Mouse (Mus musculus) liver, embryonic 14.5 days (tissue): Measurements from ENCODE around the gene Cox8b. TPM values are rescaled to one million over a fixed set of nuclear protein-coding genes. Genes with fewer than 3 reads are reported as not detected.

Source experiments
- ATAC-seq: fragments of 200-750 bp; cut with Nextera tagmentation; 2 replicates; pipeline ENCODE4 v1.8.0; 2017; ENCODE audit warnings: moderate number of reproducible peaks, mild to moderate bottlenecking, moderate library complexity; ENCODE audit not compliant: insufficient read depth
- DNase-seq, 3 experiments: peaks; one replicate each; pipeline ENCODE4 v3.0.0-alpha.2; 2012 to 2013; ENCODE audit warnings: low read depth in 3 of 3, low spot score in 3 of 3
- H3K27ac ChIP-seq: fragments of 300-500 bp; sonication (generic); 2 replicates; pipeline ENCODE4 v1.5.1; 2014; ENCODE audit warnings: moderate library complexity, mild to moderate bottlenecking, control low read depth, inconsistent platforms
- H3K27me3 ChIP-seq: fragments of 300-500 bp; sonication (generic); 2 replicates; pipeline ENCODE4 v1.6.1; 2014; ENCODE audit warnings: mild to moderate bottlenecking, low read length, moderate library complexity; ENCODE audit not compliant: control insufficient read depth, insufficient read depth
- H3K36me3 ChIP-seq: fragments of 300-500 bp; sonication (generic); replicated peaks from 2 replicates; pipeline ENCODE4 v1.6.1; 2014; ENCODE audit warnings: low read depth; ENCODE audit not compliant: control insufficient read depth, insufficient read depth
- H3K4me1 ChIP-seq, 2 experiments: fragments of 200-500 bp in 1 of 2; fragments of 300-500 bp in 1 of 2; sonication (generic) in 1 of 2; replicated peaks; 2 replicates each; pipeline ENCODE4 v1.6.1; 2012 to 2014; ENCODE audit warnings: antibody characterized with exemption in 1 of 2, inconsistent platforms in 1 of 2, low read length in 1 of 2; ENCODE audit not compliant: control insufficient read depth in 2 of 2, insufficient read depth in 2 of 2
- H3K4me2 ChIP-seq: fragments of 300-500 bp; sonication (generic); 2 replicates; pipeline ENCODE4 v1.6.1; 2014; ENCODE audit warnings: low read depth, mild to moderate bottlenecking, control low read depth, moderate library complexity
- H3K4me3 ChIP-seq, 2 experiments: fragments of 200-500 bp in 1 of 2; fragments of 300-500 bp in 1 of 2; sonication (generic) in 1 of 2; 2 replicates each; pipeline ENCODE4 v1.5.1; 2012 to 2014; ENCODE audit warnings: low read depth in 2 of 2, low read length in 2 of 2, mild to moderate bottlenecking in 2 of 2, control low read depth in 1 of 2, inconsistent platforms in 1 of 2, moderate library complexity in 1 of 2; ENCODE audit not compliant: insufficient read depth in 1 of 2
- H3K9ac ChIP-seq: fragments of 300-500 bp; sonication (generic); replicated peaks from 2 replicates; pipeline ENCODE4 v1.6.1; 2014; ENCODE audit warnings: mild to moderate bottlenecking, control low read depth, moderate library complexity
- H3K9me3 ChIP-seq: fragments of 300-500 bp; sonication (generic); 2 replicates; pipeline ENCODE4 v1.6.1; 2016; ENCODE audit warnings: low read length, mixed read lengths; ENCODE audit not compliant: control insufficient read depth
- CTCF ChIP-seq: IDR thresholded peaks from 2 replicates; pipeline ENCODE4 v1.5.1; 2016; ENCODE audit warnings: antibody characterized with exemption, low read depth, control low read depth
- EP300 ChIP-seq: IDR thresholded peaks from 2 replicates; pipeline ENCODE4 v1.6.1; 2016; ENCODE audit warnings: antibody characterized with exemption, low read depth
- WGBS: fragments of 180-500 bp; shearing (Covaris S2); extraction: QIAGEN DNeasy Blood & Tissue Kit; methylation state at CpG from one replicate; pipeline ENCODE4 v1.1.7; 2014; ENCODE audit not compliant: insufficient replicate concordance; 5-methylcytosine and 5-hydroxymethylcytosine counted together
- polyA plus RNA-seq, 2 experiments: library from polyadenylated mRNA; depleted of rRNA in 1 of 2; stranded (reverse) in 1 of 2; unstranded in 1 of 2; fragments of >200 nt; fragmentation: Nextera tagmentation in 1 of 2; extraction: Ambion mirVana in 1 of 2; gene quantifications; 2 replicates each; pipeline versions ENCODE4 v1.2.1 to v1.2.3; 2012 to 2014

The Cox8b gene
- polyA plus RNA-seq, 2 experiments = not detected

DNA sequence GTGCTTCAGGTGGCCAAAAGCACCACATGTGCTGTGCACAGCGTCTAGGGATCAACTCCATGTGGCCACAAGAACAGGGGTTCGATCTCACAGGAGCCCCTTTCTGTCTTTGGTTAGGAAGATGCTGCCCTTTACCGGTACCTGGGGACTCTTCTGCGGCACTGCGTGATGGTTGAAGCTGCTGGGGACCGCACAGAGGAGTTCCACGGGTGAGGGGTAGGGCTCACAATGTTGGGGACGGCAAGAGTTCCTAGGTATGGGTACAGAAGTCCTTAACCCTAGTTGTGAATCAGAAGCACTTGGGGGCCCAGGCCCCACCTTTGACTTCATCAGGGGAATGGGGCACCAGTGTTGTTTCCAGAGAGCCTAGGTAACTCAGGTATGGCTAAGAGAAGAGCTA lies 41.5 kb downstream of the Cox8b start:
- no peaks in the 10 kb centered on the region for H3K27me3 ChIP-seq
- DNase-seq (no peak), ATAC-seq (no peak)
- TF ChIP-seq CTCF = no peak
- TF ChIP-seq EP300 = no peak
- H3K27ac ChIP-seq = no peak overlapping the region
- WGBS = 89% methylated on average over 8 of the region's 8 CpGs
- peaks cover 11 to 17% of the 10 kb centered on the region in 2 experiments for H3K4me1 ChIP-seq
- H3K9ac ChIP-seq = no peak overlapping the region
- H3K4me3 ChIP-seq = peak overlapping the region in 1 of 2 experiments; percentile 93; a peak in 1 of 4 replicates
- H3K36me3 ChIP-seq = peaks cover 27% of the 10 kb centered on the region
- no peaks in the 10 kb centered on the region for H3K9me3 ChIP-seq
- H3K4me2 ChIP-seq = peak overlapping the region; percentile 86

GRCm38 (mm10) chr7:140857550-140858505 lies 42.4 kb downstream of the Cox8b start, which contains the start of gene Bet1l:
Bet1l (minus strand) TSS chr7:140857577.
- ATAC-seq (peak; percentile 17), DNase-seq (no peak)
- peak within 1 kb of the TSS; percentile 83 to 93 for H3K4me3 ChIP-seq
- WGBS = 28% methylated on average over 40 of the region's 40 CpGs
- H3K27ac ChIP-seq = peak within 1 kb of the TSS; percentile 91
- no peak; the same call in 1 of the 2 replicates for TF ChIP-seq CTCF
- no peak for TF ChIP-seq EP300
- no peaks in the 10 kb centered on the region for H3K9me3 ChIP-seq
- H3K4me2 ChIP-seq = peak within 1 kb of the TSS; percentile 86
- H3K27me3 ChIP-seq = no peaks in the 10 kb centered on the region
- H3K36me3 ChIP-seq = peaks cover 33% of the 10 kb centered on the region
- peaks cover 11 to 17% of the 10 kb centered on the region in 2 experiments for H3K4me1 ChIP-seq
- H3K9ac ChIP-seq = peak within 1 kb of the TSS; percentile 85

DNA sequence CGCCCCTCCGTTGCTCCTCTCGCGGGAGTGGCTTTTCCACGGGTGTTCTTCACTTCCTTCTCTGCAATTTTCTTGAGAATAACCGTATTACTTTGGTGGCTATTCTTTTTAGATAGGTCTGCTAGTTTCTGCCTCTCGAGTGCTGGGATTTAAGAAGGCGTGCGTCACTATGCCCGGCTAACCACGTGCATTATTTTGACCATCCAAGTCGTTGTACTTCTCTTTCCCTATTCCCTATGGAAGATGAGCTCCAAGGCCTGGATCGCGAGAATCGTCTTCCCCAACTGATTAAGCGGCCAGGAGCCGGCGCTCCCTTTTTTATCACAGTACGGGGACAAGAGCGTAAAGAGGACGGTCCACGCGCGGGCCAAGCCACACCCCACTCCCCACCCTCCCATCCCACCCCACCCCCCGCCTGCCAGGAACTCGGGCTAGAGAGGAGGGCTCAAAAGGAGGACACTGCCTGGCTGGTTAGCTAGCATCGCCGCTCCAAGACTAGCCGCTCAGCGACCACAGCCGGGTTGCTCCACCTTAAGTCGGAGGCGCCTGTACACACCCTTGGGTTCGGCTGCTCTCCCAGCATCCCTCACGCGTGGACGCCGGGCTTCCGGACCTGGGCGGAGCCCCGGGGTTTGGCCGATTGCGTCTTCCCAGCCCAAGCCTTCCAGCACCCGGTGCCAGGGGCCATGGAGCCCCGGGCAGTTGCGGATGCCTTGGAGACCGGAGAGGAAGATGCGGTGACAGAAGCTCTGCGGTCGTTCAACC lies 43.3 kb downstream of the Cox8b start, which contains the start of gene Ric8a:
Gene Ric8a (plus strand): TSS at position 173 of the 765 bp plus-strand sequence.
- Histone ChIP-seq H3K9me3 (no peaks in the 10 kb centered on the region), H3K4me2 (peak within 1 kb of the TSS; percentile 86), H3K4me3 (peak within 1 kb of the TSS; percentile 83 to 93), H3K27ac (peak within 1 kb of the TSS; percentile 91), H3K27me3 (no peaks in the 10 kb centered on the region), H3K36me3 (peaks cover 32% of the 10 kb centered on the region), H3K4me1 (peaks cover 11 to 17% of the 10 kb centered on the region in 2 experiments), H3K9ac (peak within 1 kb of the TSS; percentile 85)
- ATAC-seq = peak; percentile 80
- WGBS = under 1% methylated on average over 50 of the region's 50 CpGs
- DNase-seq = peak; percentile 74 to 82 (median 75)
- TF ChIP-seq CTCF = no peak
- TF ChIP-seq EP300 = no peak

DNA sequence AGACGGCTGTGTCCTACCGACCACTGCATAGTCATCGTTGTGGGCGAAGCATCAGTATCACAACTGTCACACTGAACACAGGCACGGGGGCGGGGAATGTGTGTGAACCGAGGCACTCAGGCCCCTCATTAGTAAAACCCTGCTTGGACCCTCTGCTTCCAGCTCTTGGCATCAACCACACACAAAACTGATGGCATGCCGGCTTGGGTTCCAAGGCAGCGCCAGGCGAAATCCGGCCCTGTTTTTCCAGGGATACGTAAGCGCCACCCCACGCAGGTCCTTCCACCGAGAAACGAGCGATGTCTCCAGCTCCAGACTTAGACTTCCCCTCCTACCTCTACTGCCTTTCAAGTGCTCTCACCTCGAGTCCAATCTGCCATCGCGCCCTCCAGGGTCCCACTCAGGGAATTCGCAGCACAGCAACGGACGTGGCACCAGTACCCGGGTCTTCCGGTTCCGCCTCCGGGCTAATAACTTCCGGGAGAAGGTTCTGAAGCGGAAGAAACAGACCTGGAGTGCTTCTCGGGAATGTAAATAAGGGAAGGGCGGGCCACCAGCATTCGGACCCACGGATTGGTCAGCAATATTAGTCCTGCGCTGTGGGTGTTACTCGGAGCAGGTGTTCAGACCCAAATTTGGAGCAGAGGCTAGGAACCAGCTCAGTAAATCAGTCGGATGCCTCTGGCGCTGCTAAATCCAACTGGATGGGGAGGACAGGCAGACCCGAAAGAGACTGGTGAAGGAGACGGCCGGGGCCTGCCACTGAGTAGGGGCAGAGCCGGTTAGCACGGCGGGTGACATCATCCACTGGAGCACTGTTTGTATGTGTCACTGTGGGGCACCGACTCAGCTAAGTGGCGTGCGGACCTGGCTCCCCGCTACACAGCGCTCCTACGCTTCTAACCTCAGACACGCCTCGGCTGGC lies 44.1 kb downstream of the Cox8b start, which contains the start of gene Gm45785:
Gene Gm45785 (minus strand): TSS at position 472 of the 925 bp plus-strand sequence.
- no peak; the same call in 1 of the 2 replicates for TF ChIP-seq CTCF
- TF ChIP-seq EP300 = no peak; the same call in 1 of the 2 replicates
- peaks cover 11 to 17% of the 10 kb centered on the region in 2 experiments for H3K4me1 ChIP-seq
- peaks cover 27% of the 10 kb centered on the region for H3K36me3 ChIP-seq

More for the DNA sequence above, 44.1 kb downstream of the Cox8b start, which contains the start of gene Gm45785:
- Histone ChIP-seq H3K9me3 (no peaks in the 10 kb centered on the region), H3K27me3 (no peaks in the 10 kb centered on the region), H3K27ac (peak within 1 kb of the TSS; percentile 91), H3K4me2 (peak within 1 kb of the TSS; percentile 86), H3K9ac (peak within 1 kb of the TSS; percentile 85), H3K4me3 (peak within 1 kb of the TSS; percentile 83 to 93)
- ATAC-seq (peak; percentile 75), DNase-seq (peak; percentile 80 to 86 (median 81))
- under 1% methylated on average over 51 of the region's 51 CpGs for WGBS
